Mouse (Mus musculus) stomach, postnatal 0 days (tissue): ENCODE data around the gene Dlec1. TPM values are rescaled to one million over a fixed set of nuclear protein-coding genes. Genes with fewer than 3 reads are reported as not detected.

ENCODE experiments used
- ATAC-seq: fragments of 200-750 bp; cut with Nextera tagmentation; 2 replicates; pipeline ENCODE4 v1.8.0; 2017; ENCODE audit not compliant: low FRiP score, low TSS enrichment
- DNase-seq: peaks from one replicate; pipeline ENCODE4 v3.0.0-alpha.2; 2016; ENCODE audit warnings: low spot score
- H3K27ac ChIP-seq: fragments of 300-500 bp; sonication (generic); replicated peaks from 2 replicates; pipeline ENCODE4 v1.5.1; 2014; ENCODE audit warnings: mild to moderate bottlenecking, control low read depth
- H3K27me3 ChIP-seq: fragments of 300-500 bp; sonication (generic); 2 replicates; pipeline ENCODE4 v1.6.1; 2014; ENCODE audit warnings: low read length; ENCODE audit not compliant: control insufficient read depth, insufficient read depth
- H3K36me3 ChIP-seq: fragments of 300-500 bp; sonication (generic); 2 replicates; pipeline ENCODE4 v1.6.1; 2014; ENCODE audit warnings: low read length, mixed read lengths; ENCODE audit not compliant: control insufficient read depth, insufficient read depth
- H3K4me1 ChIP-seq: fragments of 300-500 bp; sonication (generic); replicated peaks from 2 replicates; pipeline ENCODE4 v1.6.1; 2014; ENCODE audit warnings: antibody characterized with exemption; ENCODE audit not compliant: control insufficient read depth, insufficient read depth
- H3K4me2 ChIP-seq: fragments of 300-500 bp; sonication (generic); replicated peaks from 2 replicates; pipeline ENCODE4 v1.6.1; 2014; ENCODE audit warnings: low read depth, mild to moderate bottlenecking, control low read depth, moderate library complexity
- H3K4me3 ChIP-seq: fragments of 300-500 bp; sonication (generic); 2 replicates; pipeline ENCODE4 v1.5.1; 2014; ENCODE audit warnings: low read depth, low read length, control low read depth
- H3K9ac ChIP-seq: fragments of 300-500 bp; sonication (generic); 2 replicates; pipeline ENCODE4 v1.6.1; 2014; ENCODE audit warnings: mild to moderate bottlenecking, low read length, control low read depth, mixed read lengths
- H3K9me3 ChIP-seq: fragments of 300-500 bp; sonication (generic); 2 replicates; pipeline ENCODE4 v1.6.1; 2016; ENCODE audit warnings: low read length; ENCODE audit not compliant: control insufficient read depth
- CTCF ChIP-seq: IDR thresholded peaks from 2 replicates; pipeline ENCODE4 v1.5.1; 2016; ENCODE audit warnings: antibody characterized with exemption, low read depth, mild to moderate bottlenecking, moderate library complexity
- EP300 ChIP-seq: optimal IDR thresholded peaks from 2 replicates; pipeline ENCODE3; 2016; ENCODE audit warnings: antibody characterized with exemption
- whole genome bisulfite sequencing: fragments of 180-500 bp; shearing (Covaris S2); extraction: QIAGEN DNeasy Blood & Tissue Kit; methylation state at CpG from one replicate; pipeline ENCODE4 v1.1.7; 2014; 5-methylcytosine and 5-hydroxymethylcytosine counted together
- polyA plus RNA-seq: library from polyadenylated mRNA; unstranded; fragments of >200 nt; fragmentation: Nextera tagmentation; extraction: Ambion mirVana; gene quantifications from 2 replicates; pipeline ENCODE4 v1.2.1, GENCODE M21; 2015

Gene Dlec1
- polyA plus RNA-seq, 1 experiment from 2014 or later = 0.18 TPM

DNA sequence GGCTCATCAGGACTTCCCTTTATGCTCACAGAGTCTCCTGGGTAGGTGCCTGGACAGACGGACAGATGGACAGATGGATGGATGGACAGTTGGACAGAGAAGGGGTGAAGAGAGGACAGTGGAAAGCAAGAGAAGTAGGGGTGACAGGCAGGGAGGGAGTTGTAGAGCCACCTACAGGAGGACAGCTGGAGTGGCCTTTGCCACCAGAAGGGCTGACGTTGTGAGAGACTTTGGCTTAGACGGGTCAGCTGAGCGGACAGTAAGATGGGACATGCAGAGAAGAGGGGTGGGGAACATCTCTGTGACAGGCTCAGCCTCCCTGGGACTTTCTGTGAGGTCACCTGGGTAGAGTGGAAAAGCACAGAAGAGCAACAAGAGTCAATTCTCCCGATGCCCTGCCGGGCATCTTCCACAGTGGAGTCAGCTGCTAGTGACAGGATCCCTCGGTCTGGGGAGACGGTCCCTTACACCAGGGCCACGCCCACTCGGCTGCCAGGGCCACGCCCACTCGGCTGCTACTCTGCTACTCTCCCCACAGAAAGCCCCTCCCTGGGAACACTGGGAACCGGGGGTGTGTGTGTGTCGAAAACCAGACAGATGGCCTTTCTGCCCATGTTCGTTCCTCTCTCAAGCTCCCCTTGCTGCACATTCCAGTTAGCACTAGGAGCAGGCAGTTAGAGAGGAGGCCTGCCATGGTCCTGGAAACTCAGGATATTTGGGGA, 1.9 kb upstream of the Dlec1 start:
- no peaks in the 10 kb centered on the region for H3K4me1 ChIP-seq
- no peaks in the 10 kb centered on the region for H3K27me3 ChIP-seq
- ATAC-seq (no peak), DNase-seq (peak; percentile 41)
- no peaks in the 10 kb centered on the region for H3K9me3 ChIP-seq
- H3K36me3 ChIP-seq = no peaks in the 10 kb centered on the region
- WGBS = 16% methylated on average over 15 of the region's 15 CpGs
- TF ChIP-seq CTCF = peak; percentile 20; the same call in 1 of the 2 replicates
- TF ChIP-seq EP300 = no peak
- no peak overlapping the region for H3K4me2 ChIP-seq
- H3K27ac ChIP-seq = no peak overlapping the region
- H3K4me3 ChIP-seq = no peak overlapping the region
- no peak overlapping the region for H3K9ac ChIP-seq

DNA sequence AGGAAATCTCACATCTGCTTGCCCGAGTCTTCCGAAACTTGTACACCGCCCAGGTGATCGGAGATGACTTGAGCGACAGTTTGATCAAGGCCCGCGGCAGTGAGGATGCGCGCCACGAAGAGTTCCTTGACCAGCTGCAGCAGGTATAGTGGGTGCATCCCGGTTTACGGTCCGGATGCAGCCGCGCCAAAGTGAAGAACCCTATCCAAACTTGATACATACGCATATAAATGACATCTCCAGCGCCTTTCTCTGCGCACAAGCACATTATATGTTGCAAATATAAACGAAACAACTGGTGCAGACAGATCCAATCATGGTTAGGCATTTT, 470 bp downstream of the Dlec1 start:
- Histone ChIP-seq H3K36me3 (no peaks in the 10 kb centered on the region), H3K27ac (no peak overlapping the region), H3K4me1 (no peaks in the 10 kb centered on the region), H3K9ac (peak overlapping the region; percentile 47), H3K4me2 (peak overlapping the region; percentile 93), H3K27me3 (no peaks in the 10 kb centered on the region), H3K4me3 (peak overlapping the region; percentile 59), H3K9me3 (no peaks in the 10 kb centered on the region)
- TF ChIP-seq CTCF (no peak), EP300 (no peak)
- DNase-seq (no peak), ATAC-seq (no peak)
- WGBS = 3% methylated on average over 19 of the region's 19 CpGs

GRCm38 (mm10) chr9:119107566-119107965, 5.3 kb downstream of the Dlec1 start:
- Histone ChIP-seq H3K27me3 (no peaks in the 10 kb centered on the region), H3K9me3 (no peaks in the 10 kb centered on the region), H3K9ac (no peak overlapping the region), H3K4me1 (no peaks in the 10 kb centered on the region), H3K4me2 (no peak overlapping the region), H3K27ac (no peak overlapping the region), H3K36me3 (no peaks in the 10 kb centered on the region), H3K4me3 (no peak overlapping the region)
- peak; percentile 72 for TF ChIP-seq CTCF
- no peak for TF ChIP-seq EP300
- ATAC-seq (no peak), DNase-seq (no peak)
- WGBS = 83% methylated on average over 4 of the region's 4 CpGs

DNA sequence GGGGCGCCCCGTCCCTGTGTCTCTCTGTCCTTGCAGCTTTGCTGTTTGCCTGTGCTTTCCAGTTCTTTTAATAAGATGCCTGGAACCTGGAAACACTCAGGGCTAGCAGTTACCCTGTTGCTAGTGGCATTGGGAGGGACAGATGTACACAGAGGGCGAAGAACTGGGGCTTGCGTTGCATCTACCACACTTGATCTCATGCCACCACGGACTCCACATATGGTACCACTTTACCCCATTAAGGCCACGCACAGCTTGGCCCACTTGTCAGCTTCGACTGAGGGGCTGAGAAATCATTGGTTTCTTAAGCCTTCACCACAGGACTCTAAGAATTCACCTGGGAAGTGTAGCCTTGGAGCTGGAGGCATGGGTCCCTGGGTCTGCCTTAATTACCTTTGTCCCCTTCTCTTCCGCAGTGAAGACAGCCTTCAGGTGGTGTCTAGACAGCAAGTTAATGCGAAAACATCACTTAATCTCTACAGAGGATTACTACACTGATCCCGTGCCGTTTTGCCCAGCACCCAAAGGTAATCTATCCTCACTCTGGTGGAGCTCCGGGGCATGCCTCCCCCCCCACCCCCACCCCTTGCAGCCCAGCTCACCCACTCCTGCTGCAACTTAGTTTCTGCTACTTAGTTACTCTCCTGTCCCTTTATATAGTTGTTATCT, 7.5 kb downstream of the Dlec1 start:
- no peak for DNase-seq

DNA sequence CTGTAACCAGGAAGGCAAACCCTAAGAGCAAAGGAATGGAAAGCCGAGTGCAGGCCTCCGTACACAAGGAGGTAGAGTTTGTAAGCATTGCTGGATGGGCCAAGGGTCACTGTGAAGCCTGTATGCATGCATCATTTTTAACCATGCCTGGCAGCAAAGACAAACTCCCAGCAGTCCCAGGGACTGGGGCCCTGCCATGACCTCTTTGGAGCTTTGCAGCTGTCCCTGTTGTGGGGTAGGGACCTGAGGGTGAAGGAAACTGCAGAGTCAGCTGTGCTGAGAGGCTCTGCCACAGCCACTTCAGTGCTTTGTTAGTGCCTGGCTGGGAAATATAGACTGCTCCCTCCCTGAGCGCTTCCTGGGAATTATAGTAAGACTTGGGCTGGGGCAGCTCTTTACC, 8.4 kb downstream of the Dlec1 start:
- ATAC-seq = no peak; the same call in 1 of the 2 replicates
- WGBS = 40% methylated on average over 3 of the region's 3 CpGs

More for the DNA sequence above, 7.5 kb downstream of the Dlec1 start:
- Histone ChIP-seq H3K36me3 (no peaks in the 10 kb centered on the region), H3K4me1 (no peaks in the 10 kb centered on the region), H3K27ac (no peak overlapping the region), H3K9ac (no peak overlapping the region), H3K4me2 (no peak overlapping the region), H3K27me3 (no peaks in the 10 kb centered on the region), H3K4me3 (no peak overlapping the region), H3K9me3 (no peaks in the 10 kb centered on the region)
- TF ChIP-seq EP300 (no peak), CTCF (no peak)
- no peak for ATAC-seq
- WGBS = 59% methylated on average over 12 of the region's 12 CpGs

DNA sequence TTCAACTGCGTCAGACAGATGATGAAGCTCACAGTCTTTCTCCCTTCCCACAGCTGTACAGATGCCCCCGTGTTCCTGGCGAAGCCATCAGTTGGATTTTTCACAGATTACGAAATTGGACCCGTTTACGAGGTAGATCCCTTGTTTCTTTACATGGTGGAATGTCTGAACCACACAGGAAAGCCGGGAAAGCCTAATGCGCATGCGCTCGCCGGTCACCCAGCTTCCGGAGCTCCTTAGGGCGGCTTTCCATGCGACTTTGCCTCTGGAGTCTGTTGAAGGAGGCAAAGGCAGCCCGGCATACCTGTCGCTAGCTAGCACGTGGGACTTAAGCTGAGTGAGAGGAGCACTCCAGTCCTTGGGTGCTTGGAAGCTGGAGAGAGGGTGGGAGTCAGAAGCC, 12.6 kb downstream of the Dlec1 start:
- 86% methylated on average over 17 of the region's 17 CpGs for WGBS
- Histone ChIP-seq H3K4me3 (no peak overlapping the region), H3K36me3 (no peaks in the 10 kb centered on the region), H3K4me2 (no peak overlapping the region), H3K27me3 (no peaks in the 10 kb centered on the region), H3K4me1 (no peaks in the 10 kb centered on the region), H3K27ac (no peak overlapping the region), H3K9ac (no peak overlapping the region), H3K9me3 (no peaks in the 10 kb centered on the region)
- TF ChIP-seq CTCF = no peak
- no peak for TF ChIP-seq EP300
- no peak for DNase-seq
- no peak for ATAC-seq

More for the DNA sequence above, 8.4 kb downstream of the Dlec1 start:
- H3K27ac ChIP-seq = no peak overlapping the region
- H3K9ac ChIP-seq = no peak overlapping the region
- no peak overlapping the region for H3K4me2 ChIP-seq
- H3K9me3 ChIP-seq = no peaks in the 10 kb centered on the region
- no peak for DNase-seq
- no peaks in the 10 kb centered on the region for H3K36me3 ChIP-seq
- H3K27me3 ChIP-seq = no peaks in the 10 kb centered on the region
- TF ChIP-seq CTCF = no peak
- TF ChIP-seq EP300 = no peak
- H3K4me3 ChIP-seq = no peak overlapping the region
- H3K4me1 ChIP-seq = no peaks in the 10 kb centered on the region
